Mouse (Mus musculus): ENCODE measurements at regions not wholly inside any gene's neighbourhood (a gene's known extent, or its start where the extent isn't known, plus 50 kb on each side); places are given as distances from the start of the nearest gene placed in this dataset.

- TF ChIP-seq GATA1 (IDR thresholded peaks at IDR 0.05; ENCODE audit: borderline replicate concordance, low read length) (no peak), FLI1 (IDR thresholded peaks at IDR 0.05; ENCODE audit: low read length) (no peak)
Measured at GRCm38 (mm10) chr17:45851723-45852396, 118.2 kb upstream of the 1600014C23Rik start.
